In the genomic region with DNA sequence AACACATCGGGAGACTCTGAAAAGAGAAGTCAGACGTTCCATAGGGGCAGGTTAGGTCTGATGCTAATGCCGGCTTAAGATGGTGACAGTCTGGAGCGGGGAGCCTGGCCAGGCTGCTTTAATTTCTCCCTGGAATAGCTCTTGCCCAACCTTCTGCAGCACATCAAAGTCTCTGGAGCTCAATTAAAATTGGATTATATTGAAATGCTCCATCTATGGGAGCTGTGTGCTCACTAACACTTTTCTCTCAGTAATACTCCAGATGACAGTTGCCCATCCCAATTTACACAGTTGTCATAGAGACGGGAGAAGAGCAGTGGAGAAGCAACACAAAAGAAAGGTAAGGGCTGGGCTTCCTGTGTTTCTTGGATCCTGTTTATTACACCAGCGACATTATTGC, we compare ENCODE assay signal across 16 mouse cellular contexts. TPM values are rescaled to one million over a fixed set of nuclear protein-coding genes. Genes with fewer than 3 reads are reported as not detected.
A peak's percentile ranks its signal among the peaks of the same experiment; 100 is the strongest.
DNase-seq lines count a peak whose midpoint lies in the region; ATAC-seq lines count a peak whose summit lies in the region.
"Had no signal": no experiment of that assay in that cellular context is flagged by ENCODE, and none has a peak within 500 bp of the region (broad histone marks: within the 10 kb centered on the region; RNA-seq: fewer than 3 reads in every experiment).

No protein-coding gene starts in this region.

- no peak overlapping the region for H3K4me3 ChIP-seq in embryonic facial prominence, embryonic 14.5 days (ENCODE audit: low read depth, low read length)
- no peak overlapping the region for H3K4me3 ChIP-seq in embryonic facial prominence, embryonic 10.5 days
- no peak overlapping the region for H3K4me3 ChIP-seq in forebrain, embryonic 12.5 days (replicated peaks)
- no peak overlapping the region for H3K4me3 ChIP-seq in hindbrain, embryonic 14.5 days (replicated peaks; ENCODE audit: low read length)
- no peak overlapping the region for H3K4me3 ChIP-seq in midbrain, embryonic 16.5 days (ENCODE audit: low read depth, low read length)
- H3K4me3 ChIP-seq: intestine, embryonic 15.5 days; lung, embryonic 15.5 days had no signal

- WGBS in embryonic facial prominence, embryonic 14.5 days: 60% methylated on average over 6 of the region's 6 CpGs
- WGBS in embryonic facial prominence, embryonic 10.5 days: 71% methylated on average over 6 of the region's 6 CpGs
- WGBS in forebrain, embryonic 12.5 days: 45% methylated on average over 6 of the region's 6 CpGs
- WGBS in hindbrain, embryonic 14.5 days: 33% methylated on average over 6 of the region's 6 CpGs
- WGBS in midbrain, embryonic 16.5 days: 17% methylated on average over 6 of the region's 6 CpGs

- H3K4me2 ChIP-seq in embryonic facial prominence, embryonic 14.5 days (ENCODE audit: low read depth, low read length): no peak overlapping the region
- H3K4me2 ChIP-seq in forebrain, embryonic 12.5 days: no peak overlapping the region
- H3K4me2 ChIP-seq in hindbrain, embryonic 14.5 days (replicated peaks): peak overlapping the region; percentile 4; the same call in 1 of the 2 replicates
- peak overlapping the region; percentile 39 for H3K4me2 ChIP-seq in midbrain, embryonic 16.5 days (ENCODE audit: low read length)
- H3K4me2 ChIP-seq: intestine, embryonic 15.5 days; lung, embryonic 15.5 days had no signal

- DNase-seq in embryonic facial prominence, embryonic 14.5 days (ENCODE audit: low spot score): peak; percentile 29
- DNase-seq in embryonic facial prominence, embryonic 10.5 days (ENCODE audit: low spot score): no peak
- DNase-seq in hindbrain, embryonic 14.5 days (ENCODE audit: low spot score): no peak
- no peak for DNase-seq in kidney, postnatal 36 days
- DNase-seq in urinary bladder, postnatal 4 days (ENCODE audit: low spot score in 2 of 2): no peak
- no peak for DNase-seq in cerebellum, postnatal 25 days
- DNase-seq: adrenal gland, adult 2 months; cerebellum, adult 9-10 months; gastrocnemius, postnatal 36 days; kidney, postnatal 10 days; thymus, postnatal 4 days had no signal

- ATAC-seq in embryonic facial prominence, embryonic 14.5 days (ENCODE audit: low read depth): peak; percentile 80
- ATAC-seq in forebrain, embryonic 12.5 days (ENCODE audit: low FRiP score): peak; percentile 51
- peak; percentile 67 for ATAC-seq in hindbrain, embryonic 14.5 days (ENCODE audit: low FRiP score)
- peak; percentile 88 for ATAC-seq in midbrain, embryonic 16.5 days
- ATAC-seq: intestine, embryonic 15.5 days had no signal

- H3K36me3 ChIP-seq in embryonic facial prominence, embryonic 14.5 days (ENCODE audit: control insufficient read depth, insufficient read depth, low read length): no peaks in the 10 kb centered on the region
- no peaks in the 10 kb centered on the region for H3K36me3 ChIP-seq in embryonic facial prominence, embryonic 10.5 days (replicated peaks)
- H3K36me3 ChIP-seq in forebrain, embryonic 12.5 days (replicated peaks): no peaks in the 10 kb centered on the region
- no peaks in the 10 kb centered on the region for H3K36me3 ChIP-seq in hindbrain, embryonic 14.5 days (replicated peaks; ENCODE audit: control insufficient read depth, insufficient read depth)
- H3K36me3 ChIP-seq in midbrain, embryonic 16.5 days (ENCODE audit: control insufficient read depth, insufficient read depth, low read length): no peaks in the 10 kb centered on the region; the same call in 1 of the 2 replicates
- H3K36me3 ChIP-seq: intestine, embryonic 15.5 days; lung, embryonic 15.5 days had no signal

- no peaks in the 10 kb centered on the region for H3K27me3 ChIP-seq in embryonic facial prominence, embryonic 14.5 days (replicated peaks; ENCODE audit: control insufficient read depth, insufficient read depth, low read length)
- H3K27me3 ChIP-seq in embryonic facial prominence, embryonic 10.5 days (replicated peaks; ENCODE audit: low read depth, poor library complexity, severe bottlenecking): 0 out of 2 replicates have a peak, but pooled peaks cover 4% of the 10 kb centered on the region
- peaks cover 6% of the 10 kb centered on the region; the same call in 1 of the 2 replicates for H3K27me3 ChIP-seq in forebrain, embryonic 12.5 days
- no peaks in the 10 kb centered on the region for H3K27me3 ChIP-seq in hindbrain, embryonic 14.5 days (ENCODE audit: control insufficient read depth, insufficient read depth, low read length)
- no peaks in the 10 kb centered on the region for H3K27me3 ChIP-seq in midbrain, embryonic 16.5 days (ENCODE audit: control insufficient read depth, insufficient read depth, low read depth, low read length)
- H3K27me3 ChIP-seq: intestine, embryonic 15.5 days; lung, embryonic 15.5 days had no signal

- no peaks in the 10 kb centered on the region for H3K9me3 ChIP-seq in embryonic facial prominence, embryonic 14.5 days (ENCODE audit: control insufficient read depth, low read length)
- H3K9me3 ChIP-seq in embryonic facial prominence, embryonic 10.5 days: no peaks in the 10 kb centered on the region
- H3K9me3 ChIP-seq in forebrain, embryonic 12.5 days: no peaks in the 10 kb centered on the region
- no peaks in the 10 kb centered on the region for H3K9me3 ChIP-seq in hindbrain, embryonic 14.5 days (ENCODE audit: control insufficient read depth, low read length)
- H3K9me3 ChIP-seq in midbrain, embryonic 16.5 days (replicated peaks; ENCODE audit: control insufficient read depth, low read length, poor library complexity, severe bottlenecking): no peaks in the 10 kb centered on the region
- H3K9me3 ChIP-seq: intestine, embryonic 15.5 days; lung, embryonic 15.5 days had no signal

- H3K4me1 ChIP-seq in embryonic facial prominence, embryonic 14.5 days (ENCODE audit: control insufficient read depth, insufficient read depth, low read length): no peaks in the 10 kb centered on the region
- H3K4me1 ChIP-seq in embryonic facial prominence, embryonic 10.5 days: peaks cover 6% of the 10 kb centered on the region
- H3K4me1 ChIP-seq in forebrain, embryonic 12.5 days: peaks cover 21% of the 10 kb centered on the region
- H3K4me1 ChIP-seq in hindbrain, embryonic 14.5 days (replicated peaks; ENCODE audit: control insufficient read depth, insufficient read depth, low read length): peaks cover 32% of the 10 kb centered on the region
- peaks cover 31% of the 10 kb centered on the region for H3K4me1 ChIP-seq in midbrain, embryonic 16.5 days (ENCODE audit: control insufficient read depth, insufficient read depth, low read length)
- H3K4me1 ChIP-seq: intestine, embryonic 15.5 days; lung, embryonic 15.5 days had no signal

- no peak overlapping the region for H3K27ac ChIP-seq in embryonic facial prominence, embryonic 14.5 days (replicated peaks; ENCODE audit: low read depth, low read length)
- no peak overlapping the region for H3K27ac ChIP-seq in embryonic facial prominence, embryonic 10.5 days (replicated peaks)
- H3K27ac ChIP-seq in forebrain, embryonic 12.5 days: peak overlapping the region; percentile 56; the same call in 1 of the 2 replicates
- H3K27ac ChIP-seq in hindbrain, embryonic 14.5 days: peak overlapping the region; percentile 81
- H3K27ac ChIP-seq in midbrain, embryonic 16.5 days (ENCODE audit: low read length): peak overlapping the region; percentile 90
- H3K27ac ChIP-seq: intestine, embryonic 15.5 days; lung, embryonic 15.5 days; stomach, postnatal 0 days had no signal

- H3K9ac ChIP-seq in embryonic facial prominence, embryonic 14.5 days (ENCODE audit: low read depth, low read length): no peak overlapping the region
- no peak overlapping the region for H3K9ac ChIP-seq in forebrain, embryonic 12.5 days
- H3K9ac ChIP-seq in hindbrain, embryonic 14.5 days: peak overlapping the region; percentile 2; the same call in 1 of the 2 replicates
- H3K9ac ChIP-seq in midbrain, embryonic 16.5 days (ENCODE audit: low read depth, low read length): peak overlapping the region; percentile 48; the same call in 1 of the 2 replicates
- H3K9ac ChIP-seq: intestine, embryonic 15.5 days; lung, embryonic 15.5 days had no signal

RNA-seq across cellular contexts. Expression of a gene that starts 40.9 kb away (rescaled TPM):
- polyA plus RNA-seq in embryonic facial prominence, embryonic 14.5 days (2014; fragmentation: Nextera tagmentation; extraction: Ambion mirVana): 21.9 and 24.6 TPM in 2 replicates
- polyA plus RNA-seq in embryonic facial prominence, embryonic 10.5 days (2016; fragmentation: Nextera tagmentation; extraction: Ambion mirVana): 55.1 and 62.6 TPM in 2 replicates
- 27.4 and 34.9 TPM in 2 replicates for polyA plus RNA-seq in forebrain, embryonic 12.5 days (2016; fragmentation: Nextera tagmentation; extraction: Ambion mirVana)
- polyA plus RNA-seq in hindbrain, embryonic 14.5 days (2014; fragmentation: Nextera tagmentation; extraction: Ambion mirVana): 131 and 149 TPM in 2 replicates
- 136 and 156 TPM in 2 replicates for polyA plus RNA-seq in midbrain, embryonic 16.5 days (2015; fragmentation: Nextera tagmentation; extraction: Ambion mirVana)

Comparison
In these comparisons a context has a peak if more than half of its experiments do, and no peak if none do; other contexts are left out.
1. H3K27ac ChIP-seq: peak in forebrain, embryonic 12.5 days (single experiment), hindbrain, embryonic 14.5 days (single experiment) and midbrain, embryonic 16.5 days (single experiment); none in embryonic facial prominence, embryonic 14.5 days (single experiment) and embryonic facial prominence, embryonic 10.5 days (single experiment).
2. H3K4me2 ChIP-seq: peak in hindbrain, embryonic 14.5 days (single experiment) and midbrain, embryonic 16.5 days (single experiment); none in embryonic facial prominence, embryonic 14.5 days (single experiment) and forebrain, embryonic 12.5 days (single experiment).
3. H3K9ac ChIP-seq: peak in hindbrain, embryonic 14.5 days (single experiment) and midbrain, embryonic 16.5 days (single experiment); none in embryonic facial prominence, embryonic 14.5 days (single experiment) and forebrain, embryonic 12.5 days (single experiment).
4. Peak in every context shown above with its lines, with median percentiles within 50 percentile points of each other: ATAC-seq.